Mouse (Mus musculus): ENCODE data around the gene Ces1g. TPM values are rescaled to one million over a fixed set of nuclear protein-coding genes. Genes with fewer than 3 reads are reported as not detected.

The Ces1g gene
- polyA plus RNA-seq, 1 experiment from 2014 or later: not detected

DNA sequence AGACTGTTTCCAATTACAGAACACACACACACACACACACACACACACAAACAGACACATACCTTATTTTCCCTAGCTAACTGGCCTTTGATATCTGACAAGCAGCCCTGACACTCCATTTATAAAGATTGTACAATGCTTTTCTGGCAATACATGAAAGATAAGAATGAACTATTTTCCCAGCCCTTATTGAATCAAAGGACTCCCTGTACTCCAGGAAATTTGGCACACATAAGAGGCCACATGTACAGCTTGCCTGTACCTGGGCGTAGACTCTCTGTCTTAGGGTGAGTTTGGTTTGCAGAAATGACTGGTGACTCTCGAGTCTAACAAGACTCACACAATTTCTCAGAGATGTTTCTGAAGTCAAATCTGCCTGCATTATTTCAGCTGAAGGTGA lies 53.2 kb downstream of the Ces1g start:
- Histone ChIP-seq H3K4me1 (ENCODE audit: control insufficient read depth, insufficient read depth, low read depth, low read length) (no peaks in the 10 kb centered on the region), H3K27me3 (replicated peaks; ENCODE audit: control insufficient read depth, insufficient read depth, low read length) (no peaks in the 10 kb centered on the region), H3K27ac (ENCODE audit: low read depth, low read length) (no peak overlapping the region), H3K4me3 (ENCODE audit: low read length) (no peak overlapping the region), H3K9me3 (ENCODE audit: control insufficient read depth, low read length) (no peaks in the 10 kb centered on the region), H3K36me3 (ENCODE audit: control insufficient read depth, insufficient read depth, low read length) (no peaks in the 10 kb centered on the region), H3K9ac (ENCODE audit: low read depth, low read length) (no peak overlapping the region), H3K4me2 (ENCODE audit: low read length) (no peak overlapping the region)
- no peak for ATAC-seq
- WGBS: 93% methylated on average over 2 of the region's 2 CpGs

DNA sequence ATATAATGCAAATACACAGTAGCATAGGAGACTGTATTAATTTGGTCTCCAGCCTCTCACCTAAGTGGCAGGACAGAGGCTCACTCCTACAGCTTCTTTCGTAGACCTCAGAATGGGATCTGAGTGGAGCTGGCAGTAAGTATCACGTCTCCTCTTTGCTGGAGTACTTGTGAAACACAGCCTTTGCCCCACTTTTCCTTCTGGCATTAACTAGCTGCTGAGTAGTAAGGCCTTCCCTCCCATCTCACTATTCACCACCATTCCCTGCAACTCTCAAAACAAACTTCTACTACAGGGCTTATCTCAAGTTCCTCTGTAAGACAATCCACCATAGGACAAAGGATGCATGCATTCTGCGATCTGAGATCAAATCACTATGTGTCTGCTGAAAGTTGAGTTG lies 54.8 kb downstream of the Ces1g start:
- Histone ChIP-seq H3K4me3 (ENCODE audit: low read length) (no peak overlapping the region), H3K27ac (ENCODE audit: low read depth, low read length) (no peak overlapping the region), H3K9ac (ENCODE audit: low read depth, low read length) (no peak overlapping the region), H3K4me2 (ENCODE audit: low read length) (no peak overlapping the region), H3K36me3 (ENCODE audit: control insufficient read depth, insufficient read depth, low read length) (no peaks in the 10 kb centered on the region), H3K4me1 (ENCODE audit: control insufficient read depth, insufficient read depth, low read depth, low read length) (no peaks in the 10 kb centered on the region), H3K9me3 (ENCODE audit: control insufficient read depth, low read length) (no peaks in the 10 kb centered on the region), H3K27me3 (replicated peaks; ENCODE audit: control insufficient read depth, insufficient read depth, low read length) (no peaks in the 10 kb centered on the region)
- WGBS: 92% methylated on average over 3 of the region's 3 CpGs
- no peak for ATAC-seq

DNA sequence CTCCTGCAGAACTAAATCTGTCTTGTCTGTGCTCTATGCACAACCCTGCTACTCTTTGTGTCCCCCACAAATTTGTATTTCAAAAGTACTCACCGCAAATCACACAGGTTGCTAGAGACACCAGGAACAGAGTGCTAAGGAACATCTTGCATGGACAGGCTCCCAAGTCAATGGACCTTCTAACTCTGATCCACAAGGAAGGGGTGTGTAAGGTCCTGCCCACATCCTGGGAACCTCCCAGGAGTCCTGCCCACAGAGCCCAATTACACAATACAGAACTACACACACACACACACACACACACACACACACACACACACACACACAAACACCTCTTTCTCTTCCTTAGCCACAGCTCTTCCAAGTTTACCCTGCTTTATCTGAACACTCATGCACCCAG lies 57.6 kb downstream of the Ces1g start, which contains the start of gene Ces1f:
Gene Ces1f, minus strand, starts transcription at position 192 of the 400 bp plus-strand sequence.
- Histone ChIP-seq H3K27ac (ENCODE audit: low read depth, low read length) (no peak within 1 kb of the TSS), H3K4me3 (ENCODE audit: low read length) (no peak within 1 kb of the TSS), H3K4me1 (ENCODE audit: control insufficient read depth, insufficient read depth, low read depth, low read length) (no peaks in the 10 kb centered on the region), H3K4me2 (ENCODE audit: low read length) (no peak within 1 kb of the TSS), H3K9ac (ENCODE audit: low read depth, low read length) (no peak within 1 kb of the TSS), H3K27me3 (replicated peaks; ENCODE audit: control insufficient read depth, insufficient read depth, low read length) (no peaks in the 10 kb centered on the region), H3K36me3 (ENCODE audit: control insufficient read depth, insufficient read depth, low read length) (no peaks in the 10 kb centered on the region), H3K9me3 (ENCODE audit: control insufficient read depth, low read length) (no peaks in the 10 kb centered on the region)
- 100% methylated on average over 1 of the region's 1 CpGs for WGBS
- no peak for ATAC-seq

DNA sequence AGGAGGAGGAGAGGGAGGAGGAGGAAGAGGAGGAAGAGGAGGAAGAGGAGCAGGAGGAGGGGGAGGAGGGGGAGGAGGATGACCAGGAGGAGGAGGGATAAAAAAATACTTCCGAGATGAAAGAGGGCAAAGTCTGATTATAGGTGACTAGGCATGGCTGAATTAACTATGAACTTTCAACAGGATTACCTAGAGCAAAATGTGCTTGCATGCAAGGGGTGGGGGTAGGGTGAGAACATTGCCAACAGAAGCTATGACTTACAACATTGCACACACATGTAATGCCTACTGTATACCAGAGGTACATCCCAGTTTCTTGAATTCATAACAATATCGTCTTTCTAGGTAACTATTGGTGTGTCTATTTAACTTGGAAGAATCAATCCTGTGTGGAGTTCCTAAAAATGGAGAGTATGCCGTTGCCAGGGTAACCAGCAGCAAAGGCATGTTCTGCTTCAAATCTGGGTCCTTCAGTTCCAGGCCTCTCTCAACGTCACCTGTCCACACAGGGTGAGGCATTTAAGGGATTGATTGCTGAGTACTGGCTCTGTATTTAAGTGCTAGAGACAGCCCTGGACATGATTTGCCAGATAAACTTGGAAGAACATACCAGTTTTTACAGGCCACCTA lies 58.8 kb downstream of the Ces1g start:
- no peak overlapping the region for H3K4me3 ChIP-seq (ENCODE audit: low read length)
- H3K36me3 ChIP-seq (ENCODE audit: control insufficient read depth, insufficient read depth, low read length): no peaks in the 10 kb centered on the region
- 69% methylated on average over 4 of the region's 4 CpGs for WGBS
- H3K4me1 ChIP-seq (ENCODE audit: control insufficient read depth, insufficient read depth, low read depth, low read length): no peaks in the 10 kb centered on the region
- H3K9me3 ChIP-seq (ENCODE audit: control insufficient read depth, low read length): no peaks in the 10 kb centered on the region
- H3K27ac ChIP-seq (ENCODE audit: low read depth, low read length): no peak overlapping the region
- H3K27me3 ChIP-seq (replicated peaks; ENCODE audit: control insufficient read depth, insufficient read depth, low read length): no peaks in the 10 kb centered on the region
- no peak for ATAC-seq
- no peak overlapping the region for H3K9ac ChIP-seq (ENCODE audit: low read depth, low read length)
- no peak overlapping the region for H3K4me2 ChIP-seq (ENCODE audit: low read length)

DNA sequence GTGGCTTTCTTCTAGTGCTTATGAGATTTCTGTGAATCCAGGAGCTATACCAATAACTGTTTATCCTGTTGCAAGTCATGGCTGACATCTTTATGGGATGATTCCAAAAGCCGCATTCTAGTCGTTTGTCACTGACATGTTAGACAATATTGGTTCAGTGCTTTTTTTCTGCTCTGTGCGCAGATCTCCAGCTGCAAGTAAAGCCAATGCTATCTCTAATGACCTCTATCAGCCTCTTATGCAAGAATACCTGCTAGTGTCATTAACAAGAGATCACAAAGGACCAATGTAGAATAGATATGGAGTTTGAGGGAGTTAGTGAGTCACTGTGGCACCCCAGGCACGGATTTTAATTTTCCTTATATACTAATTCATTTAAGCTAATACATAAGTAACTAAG lies 62.5 kb downstream of the Ces1g start:
- H3K4me3 ChIP-seq (ENCODE audit: low read length): no peak overlapping the region
- H3K9ac ChIP-seq (ENCODE audit: low read depth, low read length): no peak overlapping the region
- no peaks in the 10 kb centered on the region for H3K9me3 ChIP-seq (ENCODE audit: control insufficient read depth, low read length)
- no peaks in the 10 kb centered on the region for H3K36me3 ChIP-seq (ENCODE audit: control insufficient read depth, insufficient read depth, low read length)
- no peak overlapping the region for H3K27ac ChIP-seq (ENCODE audit: low read depth, low read length)
- WGBS: 79% methylated on average over 4 of the region's 4 CpGs
- H3K4me2 ChIP-seq (ENCODE audit: low read length): no peak overlapping the region
- no peaks in the 10 kb centered on the region for H3K4me1 ChIP-seq (ENCODE audit: control insufficient read depth, insufficient read depth, low read depth, low read length)
- no peaks in the 10 kb centered on the region for H3K27me3 ChIP-seq (replicated peaks; ENCODE audit: control insufficient read depth, insufficient read depth, low read length)
- no peak for ATAC-seq

DNA sequence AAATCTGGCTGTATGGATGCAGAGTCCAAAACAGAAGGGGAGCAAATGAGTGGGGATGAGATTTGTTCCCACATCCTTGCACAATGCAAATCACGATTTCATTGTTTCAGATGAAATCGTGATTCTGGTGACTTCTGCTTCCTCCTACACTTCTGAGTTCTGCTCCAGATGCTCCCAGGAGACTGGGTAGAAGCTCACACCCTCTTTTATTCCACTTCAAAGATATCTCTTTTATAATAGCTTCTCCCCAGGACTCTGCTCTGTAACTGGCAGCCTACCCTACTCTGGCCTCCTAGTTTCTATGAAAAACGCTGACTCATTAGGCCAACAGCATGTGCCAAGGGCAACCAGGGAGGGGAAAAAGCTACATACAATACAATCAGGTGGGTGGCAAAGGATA lies 63.8 kb downstream of the Ces1g start:
- no peaks in the 10 kb centered on the region for H3K27me3 ChIP-seq (replicated peaks; ENCODE audit: control insufficient read depth, insufficient read depth, low read length)
- H3K27ac ChIP-seq (ENCODE audit: low read depth, low read length): no peak overlapping the region
- no peaks in the 10 kb centered on the region for H3K36me3 ChIP-seq (ENCODE audit: control insufficient read depth, insufficient read depth, low read length)
- WGBS: 82% methylated on average over 3 of the region's 3 CpGs
- H3K4me3 ChIP-seq (ENCODE audit: low read length): no peak overlapping the region
- ATAC-seq: no peak
- H3K9me3 ChIP-seq (ENCODE audit: control insufficient read depth, low read length): no peaks in the 10 kb centered on the region
- H3K9ac ChIP-seq (ENCODE audit: low read depth, low read length): no peak overlapping the region
- no peaks in the 10 kb centered on the region for H3K4me1 ChIP-seq (ENCODE audit: control insufficient read depth, insufficient read depth, low read depth, low read length)
- H3K4me2 ChIP-seq (ENCODE audit: low read length): no peak overlapping the region

DNA sequence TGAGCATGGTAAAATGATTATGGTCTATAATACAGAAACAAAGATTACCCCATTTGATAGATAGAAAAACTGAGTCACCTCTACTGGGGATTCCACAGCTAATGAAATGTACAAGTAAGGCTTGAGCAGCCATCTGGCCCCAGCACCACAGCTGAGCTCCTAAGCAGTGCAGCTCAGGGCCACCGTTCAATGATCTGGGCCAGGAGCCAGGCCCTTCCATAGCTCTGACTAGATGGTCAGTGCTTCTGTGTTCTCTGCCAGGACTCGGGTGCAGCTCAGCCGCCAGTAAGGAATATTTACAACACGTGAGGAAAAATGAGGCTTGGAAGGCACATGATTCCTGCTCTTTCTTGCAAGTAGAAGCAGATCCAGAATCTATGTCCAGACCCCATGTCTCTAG lies 64.4 kb downstream of the Ces1g start:
- Histone ChIP-seq H3K27me3 (replicated peaks; ENCODE audit: control insufficient read depth, insufficient read depth, low read length) (no peaks in the 10 kb centered on the region), H3K9ac (ENCODE audit: low read depth, low read length) (no peak overlapping the region), H3K36me3 (ENCODE audit: control insufficient read depth, insufficient read depth, low read length) (no peaks in the 10 kb centered on the region), H3K4me2 (ENCODE audit: low read length) (no peak overlapping the region), H3K9me3 (ENCODE audit: control insufficient read depth, low read length) (no peaks in the 10 kb centered on the region), H3K4me1 (ENCODE audit: control insufficient read depth, insufficient read depth, low read depth, low read length) (no peaks in the 10 kb centered on the region), H3K27ac (ENCODE audit: low read depth, low read length) (no peak overlapping the region), H3K4me3 (ENCODE audit: low read length) (no peak overlapping the region)
- WGBS: 85% methylated on average over 4 of the region's 4 CpGs
- ATAC-seq: no peak

GRCm38 (mm10) chr8:93261436-93261835 lies 75.7 kb downstream of the Ces1g start:
- Histone ChIP-seq H3K4me3 (ENCODE audit: low read length) (no peak overlapping the region), H3K36me3 (ENCODE audit: control insufficient read depth, insufficient read depth, low read length) (no peaks in the 10 kb centered on the region), H3K27me3 (replicated peaks; ENCODE audit: control insufficient read depth, insufficient read depth, low read length) (no peaks in the 10 kb centered on the region), H3K9ac (ENCODE audit: low read depth, low read length) (no peak overlapping the region), H3K4me1 (ENCODE audit: control insufficient read depth, insufficient read depth, low read depth, low read length) (no peaks in the 10 kb centered on the region), H3K4me2 (ENCODE audit: low read length) (no peak overlapping the region), H3K27ac (ENCODE audit: low read depth, low read length) (no peak overlapping the region), H3K9me3 (ENCODE audit: control insufficient read depth, low read length) (no peaks in the 10 kb centered on the region)
- WGBS: 60% methylated on average over 2 of the region's 2 CpGs
- no peak for ATAC-seq

GRCm38 (mm10) chr8:93252400-93252925 lies 84.6 kb downstream of the Ces1g start:
- 96% methylated on average over 1 of the region's 1 CpGs for WGBS
- Histone ChIP-seq H3K4me1 (ENCODE audit: control insufficient read depth, insufficient read depth, low read depth, low read length) (no peaks in the 10 kb centered on the region), H3K27me3 (replicated peaks; ENCODE audit: control insufficient read depth, insufficient read depth, low read length) (no peaks in the 10 kb centered on the region), H3K9ac (ENCODE audit: low read depth, low read length) (no peak overlapping the region), H3K4me2 (ENCODE audit: low read length) (no peak overlapping the region), H3K27ac (ENCODE audit: low read depth, low read length) (no peak overlapping the region), H3K36me3 (ENCODE audit: control insufficient read depth, insufficient read depth, low read length) (no peaks in the 10 kb centered on the region), H3K9me3 (ENCODE audit: control insufficient read depth, low read length) (no peaks in the 10 kb centered on the region), H3K4me3 (ENCODE audit: low read length) (no peak overlapping the region)
- ATAC-seq: no peak
